Mouse (Mus musculus) heart, postnatal 14 days (tissue): Measurements from ENCODE around the gene Hist1h2ac. TPM values are rescaled to one million over a fixed set of nuclear protein-coding genes. Genes with fewer than 3 reads are reported as not detected.
"Not testable (repeated sequence)": the region's sequence is repeated elsewhere in the genome, so short reads cannot be mapped to it uniquely, and the experiment has no call there.

Source experiments
- DNase-seq, 2 experiments: peaks; one replicate each; pipeline ENCODE4 v3.0.0; 2021 to 2022
- intact Hi-C: fragments of 180-260 bp; cut with DNase I; formaldehyde crosslinking; loops from one replicate; pipeline ENCODE4 v1.15.1; 2025
- long read RNA-seq, 2 experiments: library from polyadenylated mRNA; stranded (forward); transcript quantifications; one replicate each; pipeline ENCODE4 v2.0.0; 2021
- total RNA-seq, 2 experiments: library from RNA; stranded (reverse); gene quantifications; 2 replicates each; pipeline ENCODE4 v1.2.3; 2021

Hist1h2ac gene
- 1 to 10 TPM; 2.0 to 3.7 TPM for total RNA-seq
- long read RNA-seq, experiment 1 = 0 reads
- long read RNA-seq, experiment 2 = 0 reads

GRCm38 (mm10) chr13:23683755-23684281 is at the start of gene Hist1h2ac, which contains the start of gene Hist1h2bc:
Gene Hist1h2ac (minus strand): TSS chr13:23683948.
Gene Hist1h2bc (plus strand): TSS chr13:23684199.
- intact Hi-C loops = loop anchor here (2.0 to 10.0 kb wide), 5 partner anchors 51 to 1642 kb away; partner anchors contain the start of genes Hist1h1c, Hist1h1e, Hist1h2ag and Hist1h2bj

GRCm38 (mm10) chr13:23732156-23732804 is 48.5 kb upstream of the Hist1h2ac start:
- peak in 1 of 2 experiments; percentile 50 for DNase-seq
- intact Hi-C loops = loop anchor here (1.0 to 10.0 kb wide), 2 partner anchors 31 to 47 kb away; partner anchors contain the start of genes Hist1h2ac and Hist1h2bc

More at GRCm38 (mm10) chr13:23683755-23684281, at the start of gene Hist1h2ac, which contains the start of gene Hist1h2bc:
- DNase-seq = peak; percentile 73 to 77

- peak in 1 of 2 experiments; percentile 41 for DNase-seq
- intact Hi-C loops = loop anchor here (10.0 kb wide), 1 partner anchor 46 kb away; the partner anchor contains the start of genes Hist1h2ac and Hist1h2bc
These were observed 46.7 kb upstream of the Hist1h2ac start for GRCm38 (mm10) chr13:23730479-23730878.

GRCm38 (mm10) chr13:23729706-23730105 is 46.0 kb upstream of the Hist1h2ac start:
- no peak for DNase-seq
- intact Hi-C loops = loop anchor here (10.0 kb wide), 1 partner anchor 45 kb away; the partner anchor contains the start of genes Hist1h2ac and Hist1h2bc

- no peak for DNase-seq
- intact Hi-C loops = no loop called here
These were observed 45.4 kb upstream of the Hist1h2ac start for GRCm38 (mm10) chr13:23729192-23729525.

- intact Hi-C loops = no loop called here
- no peak for DNase-seq
These were observed 44.9 kb upstream of the Hist1h2ac start for GRCm38 (mm10) chr13:23728472-23729191.

GRCm38 (mm10) chr13:23725213-23725612 is 41.5 kb upstream of the Hist1h2ac start:
- DNase-seq = no peak
- intact Hi-C loops = no loop called here

- DNase-seq = no peak
- intact Hi-C loops = no loop called here
These were observed 40.5 kb upstream of the Hist1h2ac start for GRCm38 (mm10) chr13:23724239-23724638.

GRCm38 (mm10) chr13:23717593-23718245 is 34.0 kb upstream of the Hist1h2ac start:
- intact Hi-C loops, DNase-seq: not testable (repeated sequence)

- intact Hi-C loops = no loop called here
- DNase-seq = no peak
These were observed 33.4 kb upstream of the Hist1h2ac start for GRCm38 (mm10) chr13:23717176-23717575.

GRCm38 (mm10) chr13:23716261-23717042 is 32.7 kb upstream of the Hist1h2ac start:
- DNase-seq = no peak

GRCm38 (mm10) chr13:23710374-23711089 is 26.8 kb upstream of the Hist1h2ac start, which contains the start of gene Hfe:
Gene Hfe (minus strand): TSS chr13:23710854.
- intact Hi-C loops = no loop called here
- peak; percentile 57 to 65 for DNase-seq

More at GRCm38 (mm10) chr13:23716261-23717042, 32.7 kb upstream of the Hist1h2ac start:
- intact Hi-C loops = no loop called here

- intact Hi-C loops = no loop called here
- DNase-seq = peak in 1 of 2 experiments; percentile 29
These were observed 26.1 kb upstream of the Hist1h2ac start for GRCm38 (mm10) chr13:23709714-23710373.

GRCm38 (mm10) chr13:23708654-23709053 is 24.9 kb upstream of the Hist1h2ac start:
- no peak for DNase-seq

GRCm38 (mm10) chr13:23708041-23708440 is 24.3 kb upstream of the Hist1h2ac start:
- DNase-seq = no peak
- intact Hi-C loops = no loop called here

More at GRCm38 (mm10) chr13:23708654-23709053, 24.9 kb upstream of the Hist1h2ac start:
- intact Hi-C loops = no loop called here

- intact Hi-C loops = no loop called here
- no peak for DNase-seq
These were observed 23.0 kb upstream of the Hist1h2ac start for GRCm38 (mm10) chr13:23706771-23707170.

- no peak for DNase-seq
- intact Hi-C loops = no loop called here
These were observed 22.1 kb upstream of the Hist1h2ac start for GRCm38 (mm10) chr13:23705751-23706356.

- DNase-seq, intact Hi-C loops: not testable (repeated sequence)
These were observed 19.1 kb upstream of the Hist1h2ac start for GRCm38 (mm10) chr13:23702801-23703200.
